Mouse (Mus musculus): Measurements from ENCODE around the gene Ifna11.

GRCm38 (mm10) chr4:88867926-88868911, 48.5 kb downstream of the Ifna11 start:
- TF ChIP-seq CTCF (IDR thresholded peaks at IDR 0.05; ENCODE audit: control insufficient read depth, insufficient read depth, low read length) = no peak
- TF ChIP-seq POLR2A (IDR thresholded peaks at IDR 0.05; ENCODE audit: borderline replicate concordance, control insufficient read depth, low read depth, low read length) = no peak
